In genomic region chr8:110645340-110645739, GRCm38 (mm10) we compare ENCODE assay signal across 17 mouse cellular contexts. TPM values are rescaled to one million over a fixed set of nuclear protein-coding genes. Genes with fewer than 3 reads are reported as not detected.
DNase-seq lines count a peak whose midpoint lies in the region; ATAC-seq and TF ChIP-seq lines count a peak whose summit lies in the region.
"Had no signal": no experiment of that assay in that cellular context is flagged by ENCODE, and none has a peak within 500 bp of the region (broad histone marks: within the 10 kb centered on the region; RNA-seq: fewer than 3 reads in every experiment).

No protein-coding gene starts in this region.

- H3K4me1 ChIP-seq in kidney, adult 2 months (ENCODE audit: control insufficient read depth, insufficient read depth, low read length), result peaks cover 6% of the 10 kb centered on the region; the same call in 1 of the 2 replicates
- peaks cover 15% of the 10 kb centered on the region for H3K4me1 ChIP-seq in liver, adult 2 months (ENCODE audit: control insufficient read depth, insufficient read depth, low read length)
- no peaks in the 10 kb centered on the region for H3K4me1 ChIP-seq in liver, embryonic 11.5 days (replicated peaks; ENCODE audit: control insufficient read depth, insufficient read depth, low read length)
- H3K4me1 ChIP-seq: embryonic facial prominence, embryonic 10.5 days; forebrain, embryonic 13.5 days had no signal

- no peak for TF ChIP-seq CTCF in kidney, adult 2 months (conservative IDR thresholded peaks at IDR 0.05; ENCODE audit: insufficient read depth, insufficient read length, low read depth, low read length)
- TF ChIP-seq CTCF in liver, adult 2 months (IDR thresholded peaks at IDR 0.05; ENCODE audit: low read depth, low read length), result no peak

- no peaks in the 10 kb centered on the region for H3K79me2 ChIP-seq in liver, adult 2 months (ENCODE audit: control insufficient read depth, insufficient read depth, low read length)

- H3K27ac ChIP-seq in kidney, adult 2 months (ENCODE audit: insufficient read depth, low read depth, low read length), result peak overlapping the region; percentile 31; the same call in 1 of the 2 replicates
- H3K27ac ChIP-seq in liver, adult 2 months (replicated peaks; ENCODE audit: insufficient read depth, low read depth, low read length), result peak overlapping the region; percentile 100
- H3K27ac ChIP-seq in liver, embryonic 11.5 days (ENCODE audit: low read depth, low read length), result no peak overlapping the region
- H3K27ac ChIP-seq: embryonic facial prominence, embryonic 10.5 days; forebrain, embryonic 13.5 days; heart, adult 2 months; heart, embryonic 15.5 days; hindbrain, embryonic 13.5 days; hindbrain, postnatal 0 days had no signal

- no peaks in the 10 kb centered on the region for H3K27me3 ChIP-seq in kidney, adult 2 months (replicated peaks; ENCODE audit: control insufficient read depth, insufficient read depth, low read length)
- no peaks in the 10 kb centered on the region for H3K27me3 ChIP-seq in liver, adult 2 months (ENCODE audit: control insufficient read depth, insufficient read depth, low read length)
- no peaks in the 10 kb centered on the region for H3K27me3 ChIP-seq in liver, embryonic 11.5 days (replicated peaks; ENCODE audit: control insufficient read depth, insufficient read depth, low read length)
- H3K27me3 ChIP-seq: CH12.LX; forebrain, embryonic 13.5 days; heart, embryonic 15.5 days; hindbrain, embryonic 13.5 days; Patski had no signal

- 68% methylated on average over 3 of the region's 3 CpGs for WGBS in kidney, adult 2 months
- 37% methylated on average over 3 of the region's 3 CpGs for WGBS in liver, adult 2 months
- WGBS in liver, embryonic 11.5 days, result 87% methylated on average over 3 of the region's 3 CpGs

- H3K9ac ChIP-seq in liver, adult 2 months (ENCODE audit: low read depth, low read length), result peak overlapping the region; percentile 50
- H3K9ac ChIP-seq in liver, embryonic 11.5 days (ENCODE audit: low read depth, low read length), result no peak overlapping the region
- H3K9ac ChIP-seq: forebrain, embryonic 13.5 days; forebrain, postnatal 0 days; heart, embryonic 15.5 days; hindbrain, embryonic 13.5 days had no signal

- no peak for TF ChIP-seq POLR2A in kidney, adult 2 months (IDR thresholded peaks at IDR 0.05; ENCODE audit: low read depth, low read length)
- TF ChIP-seq POLR2A in liver, adult 2 months (IDR thresholded peaks at IDR 0.05; ENCODE audit: extremely low read depth, insufficient read depth, low read length), result no peak

- ATAC-seq in liver, embryonic 11.5 days (replicated peaks; ENCODE audit: low FRiP score), result no peak
- ATAC-seq: activated CD4-positive, CD25-positive, alpha-beta regulatory T cell, adult 4 months had no signal

- no peak overlapping the region for H3K4me2 ChIP-seq in liver, embryonic 11.5 days
- H3K4me2 ChIP-seq: forebrain, embryonic 13.5 days; heart, embryonic 11.5 days; heart, embryonic 15.5 days; hindbrain, embryonic 13.5 days had no signal

- no peak overlapping the region for H3K4me3 ChIP-seq in kidney, adult 2 months (ENCODE audit: insufficient read depth, low read depth, low read length)
- H3K4me3 ChIP-seq in liver, adult 2 months (ENCODE audit: insufficient read depth, low read depth, low read length), result no peak overlapping the region
- no peak overlapping the region for H3K4me3 ChIP-seq in liver, embryonic 11.5 days (ENCODE audit: low read depth, low read length)
- H3K4me3 ChIP-seq: embryonic facial prominence, embryonic 10.5 days; forebrain, embryonic 13.5 days; heart, adult 2 months; heart, embryonic 15.5 days; hindbrain, embryonic 13.5 days had no signal

- no peaks in the 10 kb centered on the region for H3K9me3 ChIP-seq in liver, embryonic 11.5 days (ENCODE audit: control insufficient read depth, low read length)
- H3K9me3 ChIP-seq: embryonic facial prominence, embryonic 10.5 days; forebrain, embryonic 13.5 days; heart, embryonic 15.5 days; hindbrain, embryonic 13.5 days had no signal

- no peaks in the 10 kb centered on the region for H3K36me3 ChIP-seq in kidney, adult 2 months (ENCODE audit: control insufficient read depth, insufficient read depth, low read length)
- peaks cover 3% of the 10 kb centered on the region; the same call in 1 of the 2 replicates for H3K36me3 ChIP-seq in liver, adult 2 months (ENCODE audit: control insufficient read depth, insufficient read depth, low read length)
- peaks cover 25% of the 10 kb centered on the region for H3K36me3 ChIP-seq in liver, embryonic 11.5 days (ENCODE audit: control insufficient read depth, insufficient read depth, low read length)

- peak; percentile 72 for DNase-seq in adrenal gland, adult 8-10 months
- no peak for DNase-seq in adrenal gland, adult 18-20 months (ENCODE audit: low spot score in 2 of 2)
- peak; percentile 68 for DNase-seq in kidney, adult 2 months
- no peak for DNase-seq in kidney, postnatal 10 days
- DNase-seq in liver, adult 2 months (ENCODE audit: extremely low read depth, low read depth, low spot score), result peak; percentile 79
- DNase-seq in liver, embryonic 11.5 days (ENCODE audit: low spot score), result no peak

RNA-seq across cellular contexts. Expression of gene Vac14, which starts 27.0 kb away (rescaled TPM):
- total RNA-seq in adrenal gland, adult 8-10 months (2022), result 10 to 100 TPM; 30.9 to 34.8 (median 33.2) TPM
- total RNA-seq in adrenal gland, adult 18-20 months (2021), result 10 to 100 TPM; 29.8 to 32.8 TPM
- polyA plus RNA-seq in kidney, adult 2 months (2012; rRNA removed), result 36.8 and 39.1 TPM in 2 replicates
- 6.7 and 7.9 TPM in 2 replicates for total RNA-seq in liver, adult 2 months (2014; rRNA removed)
- 22.9 and 25.0 TPM in 2 replicates for polyA plus RNA-seq in liver, adult 2 months (2012; rRNA removed)
- 34.1 and 38.9 TPM in 2 replicates for polyA plus RNA-seq in liver, embryonic 11.5 days (2014; fragmentation: Nextera tagmentation; extraction: Ambion mirVana)

Comparison
In these comparisons a context has a peak if more than half of its experiments do, and no peak if none do; other contexts are left out.
1. DNase-seq: peak in adrenal gland, adult 8-10 months (single experiment), kidney, adult 2 months (single experiment) and liver, adult 2 months (single experiment); none in adrenal gland, adult 18-20 months (0 of 2), kidney, postnatal 10 days (single experiment) and liver, embryonic 11.5 days (single experiment).